Mouse (Mus musculus) cerebellum, adult 2 months (tissue): Measurements from ENCODE around the gene Gfod2.

Experiments used
- CTCF ChIP-seq: fragments of 200-500 bp; IDR thresholded peaks from 2 replicates; pipeline ENCODE4 v1.5.1; 2011; ENCODE audit warnings: low read depth, mild to moderate bottlenecking, control low read depth, low read length, moderate library complexity, borderline replicate concordance; ENCODE audit not compliant: insufficient read depth
- POLR2A ChIP-seq: fragments of 200-500 bp; IDR thresholded peaks from 2 replicates; pipeline ENCODE4 v1.6.1; 2011; ENCODE audit warnings: low read length, control low read depth, borderline replicate concordance; ENCODE audit not compliant: insufficient read depth

GRCm38 (mm10) chr8:105707498-105708403, 50.7 kb downstream of the Gfod2 start, which contains the start of the genes 4933405L10Rik and Enkd1:
- TF ChIP-seq CTCF, result no peak
- TF ChIP-seq POLR2A, result no peak
